Mouse (Mus musculus) hindbrain, postnatal 0 days (tissue): Measurements from ENCODE around the gene Abcb4. TPM values are rescaled to one million over a fixed set of nuclear protein-coding genes. Genes with fewer than 3 reads are reported as not detected.

Experiments
- ATAC-seq: fragments of 200-750 bp; cut with Nextera tagmentation; 2 replicates; pipeline ENCODE4 v1.8.0; 2017; ENCODE audit warnings: mild to moderate bottlenecking, moderate TSS enrichment, moderate library complexity
- DNase-seq: peaks from one replicate; pipeline ENCODE4 v3.0.0-alpha.2; 2015; ENCODE audit warnings: low spot score
- H3K27ac ChIP-seq: fragments of 300-500 bp; sonication (generic); 2 replicates; pipeline ENCODE4 v1.5.1; 2014; ENCODE audit warnings: mild to moderate bottlenecking
- H3K27me3 ChIP-seq: fragments of 300-500 bp; sonication (generic); 2 replicates; pipeline ENCODE4 v1.6.1; 2014; ENCODE audit warnings: low read length, mixed read lengths; ENCODE audit not compliant: insufficient read depth
- H3K36me3 ChIP-seq: fragments of 300-500 bp; sonication (generic); 2 replicates; pipeline ENCODE4 v1.6.1; 2014; ENCODE audit warnings: low read length, mixed read lengths; ENCODE audit not compliant: insufficient read depth
- H3K4me1 ChIP-seq: fragments of 300-500 bp; sonication (generic); 2 replicates; pipeline ENCODE4 v1.6.1; 2014; ENCODE audit warnings: antibody characterized with exemption, low read length, mixed read lengths; ENCODE audit not compliant: insufficient read depth
- H3K4me2 ChIP-seq: fragments of 300-500 bp; sonication (generic); 2 replicates; pipeline ENCODE4 v1.6.1; 2014; ENCODE audit warnings: low read depth, mild to moderate bottlenecking, low read length, moderate library complexity, mixed read lengths
- H3K4me3 ChIP-seq: fragments of 300-500 bp; sonication (generic); 2 replicates; pipeline ENCODE4 v1.5.1; 2014; ENCODE audit warnings: low read length
- H3K9ac ChIP-seq: fragments of 300-500 bp; sonication (generic); replicated peaks from 2 replicates; pipeline ENCODE4 v1.6.1; 2014; ENCODE audit warnings: mild to moderate bottlenecking, low read length, moderate library complexity, mixed read lengths
- H3K9me3 ChIP-seq: fragments of 300-500 bp; sonication (generic); 2 replicates; pipeline ENCODE4 v1.6.1; 2016; ENCODE audit warnings: low read length, mixed read lengths
- CTCF ChIP-seq: IDR thresholded peaks from 2 replicates; pipeline ENCODE4 v1.5.1; 2016; ENCODE audit warnings: antibody characterized with exemption, control low read depth, low read depth
- WGBS: fragments of 180-500 bp; shearing (Covaris S2); extraction: QIAGEN DNeasy Blood & Tissue Kit; methylation state at CpG from one replicate; pipeline ENCODE4 v1.1.7; 2014; 5-methylcytosine and 5-hydroxymethylcytosine counted together
- polyA plus RNA-seq: library from polyadenylated mRNA; unstranded; fragments of >200 nt; fragmentation: Nextera tagmentation; extraction: Ambion mirVana; gene quantifications from 2 replicates; pipeline ENCODE4 v1.2.1, GENCODE M21; 2015
- total RNA-seq: library from RNA; depleted of rRNA; stranded (reverse); fragments of >200 nt; gene quantifications from 2 replicates; pipeline ENCODE4 v1.2.3, GENCODE M21; 2014

The Abcb4 gene
- total and polyA plus RNA-seq, 2 experiments from 2014 or later = 1.2 to 1.4 TPM

DNA sequence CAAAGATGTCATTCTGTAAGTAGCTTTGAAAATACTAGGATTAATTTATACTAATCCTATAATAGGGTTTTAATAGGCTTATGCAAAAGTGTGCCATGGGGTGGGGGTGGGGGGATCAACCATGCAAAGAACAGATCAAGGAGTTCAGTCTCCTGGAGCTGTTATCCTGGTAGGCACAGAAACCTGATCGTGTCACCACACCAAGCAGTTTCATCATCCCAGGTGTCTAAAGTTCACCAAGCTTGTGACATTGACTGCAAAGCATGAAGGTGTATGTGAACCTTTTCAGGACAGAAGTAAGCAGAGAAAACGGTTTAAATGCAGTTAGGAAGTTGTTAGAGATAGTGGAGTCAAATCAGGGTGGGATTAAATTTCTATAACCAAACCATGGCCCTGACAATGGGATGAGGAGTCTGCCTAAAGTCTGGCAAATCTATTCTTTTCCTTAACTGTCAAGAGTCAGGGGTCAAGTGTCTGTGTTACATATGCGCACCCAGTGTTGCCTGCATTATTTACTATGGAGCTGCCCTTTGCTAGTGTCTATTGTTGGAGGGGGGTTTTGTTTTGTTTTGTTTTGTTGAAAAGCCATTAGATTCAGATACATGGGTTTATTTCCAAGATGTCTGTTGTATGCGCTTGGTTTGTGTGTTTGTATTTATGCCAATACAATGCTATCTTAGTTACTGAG lies 54.0 kb downstream of the Abcb4 start:
- TF ChIP-seq CTCF = no peak
- H3K4me2 ChIP-seq = no peak overlapping the region
- 62% methylated on average over 4 of the region's 4 CpGs for WGBS
- H3K27ac ChIP-seq = no peak overlapping the region
- H3K4me3 ChIP-seq = no peak overlapping the region
- no peaks in the 10 kb centered on the region for H3K27me3 ChIP-seq
- no peaks in the 10 kb centered on the region for H3K9me3 ChIP-seq
- no peak for ATAC-seq
- no peaks in the 10 kb centered on the region for H3K4me1 ChIP-seq
- H3K9ac ChIP-seq = no peak overlapping the region
- H3K36me3 ChIP-seq = no peaks in the 10 kb centered on the region
- no peak for DNase-seq

DNA sequence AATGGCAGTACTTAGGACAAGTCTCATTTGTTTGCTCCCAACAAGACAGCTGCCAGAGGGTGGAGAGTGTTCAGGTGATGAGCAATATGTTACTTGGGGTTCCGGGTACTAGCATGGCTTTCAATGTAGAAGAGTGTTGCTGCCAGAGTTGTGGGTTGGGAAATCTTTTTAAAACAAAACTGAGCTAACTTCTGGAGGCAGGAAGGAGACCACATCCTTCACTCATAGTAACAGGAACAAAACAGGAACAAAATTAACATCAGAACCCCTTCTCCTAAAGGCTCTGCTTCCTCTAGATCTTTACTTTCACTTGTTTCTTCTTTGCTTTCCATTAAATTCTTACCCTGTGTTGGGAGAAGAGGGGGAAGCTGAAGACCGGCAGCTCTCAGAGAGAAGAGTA lies 60.1 kb downstream of the Abcb4 start:
- Histone ChIP-seq H3K27ac (no peak overlapping the region), H3K36me3 (no peaks in the 10 kb centered on the region), H3K4me1 (no peaks in the 10 kb centered on the region), H3K4me2 (no peak overlapping the region), H3K4me3 (no peak overlapping the region), H3K27me3 (no peaks in the 10 kb centered on the region), H3K9ac (no peak overlapping the region), H3K9me3 (no peaks in the 10 kb centered on the region)
- DNase-seq = no peak
- ATAC-seq = no peak
- 91% methylated on average over 2 of the region's 2 CpGs for WGBS
- no peak for TF ChIP-seq CTCF

- H3K27ac ChIP-seq = no peak overlapping the region
- no peaks in the 10 kb centered on the region for H3K36me3 ChIP-seq
- no peak for TF ChIP-seq CTCF
- DNase-seq (no peak), ATAC-seq (no peak)
- no peak overlapping the region for H3K4me2 ChIP-seq
- no peak overlapping the region for H3K9ac ChIP-seq
- no peaks in the 10 kb centered on the region for H3K9me3 ChIP-seq
- no peaks in the 10 kb centered on the region for H3K4me1 ChIP-seq
- 94% methylated on average over 3 of the region's 3 CpGs for WGBS
- H3K27me3 ChIP-seq = no peaks in the 10 kb centered on the region
- H3K4me3 ChIP-seq = no peak overlapping the region
Observed at GRCm38 (mm10) chr5:8955544-8955943, 62.0 kb downstream of the Abcb4 start.

DNA sequence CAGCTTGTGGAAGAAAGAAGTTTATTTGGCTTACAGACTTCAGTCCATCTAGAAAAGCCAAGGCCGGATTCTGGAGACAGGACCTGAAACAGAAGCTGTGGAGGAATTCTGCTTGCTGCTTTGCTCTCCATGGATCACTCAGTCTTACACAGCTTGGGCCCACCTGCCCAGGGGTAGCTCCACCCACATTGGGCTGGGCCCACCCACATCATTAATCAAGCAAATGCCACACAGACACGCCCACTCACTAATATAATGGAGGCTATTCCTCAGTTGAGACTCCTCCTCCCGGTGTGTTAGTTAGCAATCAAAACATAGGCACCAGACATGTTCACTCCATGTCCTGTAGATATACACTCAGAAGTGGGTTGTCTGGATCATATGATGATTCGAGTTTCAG lies 67.0 kb downstream of the Abcb4 start:
- H3K27ac ChIP-seq = no peak overlapping the region
- no peaks in the 10 kb centered on the region for H3K9me3 ChIP-seq
- 84% methylated on average over 4 of the region's 4 CpGs for WGBS
- no peaks in the 10 kb centered on the region for H3K27me3 ChIP-seq
- ATAC-seq (no peak), DNase-seq (no peak)
- peaks cover 6% of the 10 kb centered on the region; the same call in 1 of the 2 replicates for H3K36me3 ChIP-seq
- H3K4me2 ChIP-seq = no peak overlapping the region
- no peak overlapping the region for H3K4me3 ChIP-seq
- no peaks in the 10 kb centered on the region for H3K4me1 ChIP-seq
- no peak for TF ChIP-seq CTCF
- no peak overlapping the region for H3K9ac ChIP-seq

- ATAC-seq (no peak), DNase-seq (no peak)
- WGBS = 95% methylated on average over 5 of the region's 5 CpGs
- Histone ChIP-seq H3K4me3 (no peak overlapping the region), H3K9me3 (no peaks in the 10 kb centered on the region), H3K27ac (no peak overlapping the region), H3K4me2 (no peak overlapping the region), H3K4me1 (no peaks in the 10 kb centered on the region), H3K9ac (no peak overlapping the region), H3K27me3 (no peaks in the 10 kb centered on the region), H3K36me3 (peaks cover 24% of the 10 kb centered on the region; the same call in 1 of the 2 replicates)
- no peak for TF ChIP-seq CTCF
Observed at GRCm38 (mm10) chr5:8964487-8964886, 71.0 kb downstream of the Abcb4 start.

DNA sequence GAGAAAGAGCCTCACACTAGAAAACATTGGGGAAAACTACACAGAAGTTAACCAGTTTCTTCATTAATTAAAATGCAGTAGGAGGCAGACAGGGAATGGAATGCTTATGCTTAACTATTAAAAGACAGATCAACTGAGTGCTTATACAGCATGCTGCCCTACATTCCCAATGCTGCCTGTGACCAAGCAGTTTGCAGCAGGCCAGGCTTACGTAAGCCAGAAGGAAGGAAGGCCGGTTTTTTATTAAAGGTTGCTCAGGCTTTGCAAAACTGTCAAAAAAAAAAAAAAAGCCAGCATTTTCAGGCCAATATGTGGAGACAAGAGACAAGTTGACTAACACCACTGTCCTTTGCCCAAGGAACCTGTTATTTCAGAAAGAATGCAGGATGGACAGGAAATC lies 77.2 kb downstream of the Abcb4 start:
- WGBS = 90% methylated on average over 2 of the region's 2 CpGs
- ATAC-seq (no peak), DNase-seq (no peak)
- Histone ChIP-seq H3K9ac (no peak overlapping the region), H3K4me1 (no peaks in the 10 kb centered on the region), H3K4me2 (no peak overlapping the region), H3K4me3 (no peak overlapping the region), H3K9me3 (no peaks in the 10 kb centered on the region), H3K27me3 (no peaks in the 10 kb centered on the region), H3K36me3 (peaks cover 35% of the 10 kb centered on the region; the same call in 1 of the 2 replicates), H3K27ac (no peak overlapping the region)
- TF ChIP-seq CTCF = no peak

- H3K27ac ChIP-seq = no peak overlapping the region
- TF ChIP-seq CTCF = no peak
- no peak overlapping the region for H3K4me3 ChIP-seq
- H3K4me1 ChIP-seq = no peaks in the 10 kb centered on the region
- H3K4me2 ChIP-seq = no peak overlapping the region
- 42% methylated on average over 7 of the region's 7 CpGs for WGBS
- DNase-seq = no peak
- H3K36me3 ChIP-seq = peaks cover 29% of the 10 kb centered on the region; the same call in 1 of the 2 replicates
- H3K9me3 ChIP-seq = no peaks in the 10 kb centered on the region
- no peaks in the 10 kb centered on the region for H3K27me3 ChIP-seq
- no peak overlapping the region for H3K9ac ChIP-seq
- ATAC-seq = no peak
Observed at GRCm38 (mm10) chr5:8972355-8972754, 78.8 kb downstream of the Abcb4 start.
